Mouse (Mus musculus) CH12.LX (cell line): Measurements from ENCODE around the gene Fgfr2. TPM values are rescaled to one million over a fixed set of nuclear protein-coding genes. Genes with fewer than 3 reads are reported as not detected.

Experiments used
- DNase-seq: peaks from one replicate; pipeline ENCODE4 v3.0.0-alpha.2; 2013; ENCODE audit errors: extremely low read depth
- H3K27ac ChIP-seq: 2 replicates; pipeline ENCODE4 v1.5.1; 2012; ENCODE audit warnings: low read depth, mild to moderate bottlenecking, control low read depth, moderate library complexity; ENCODE audit not compliant: insufficient read depth
- H3K27me3 ChIP-seq: replicated peaks from 2 replicates; pipeline ENCODE3; 2012; ENCODE audit warnings: inconsistent platforms
- H3K36me3 ChIP-seq, 2 experiments: replicated peaks in 1 of 2; 2 replicates each; pipeline versions ENCODE3 to v1.6.1; 2012; ENCODE audit warnings: inconsistent platforms in 1 of 2, low read length in 1 of 2, mild to moderate bottlenecking in 1 of 2, mixed read lengths in 1 of 2, moderate library complexity in 1 of 2; ENCODE audit not compliant: control insufficient read depth in 1 of 2, insufficient read depth in 1 of 2
- H3K4me1 ChIP-seq, 2 experiments: 2 replicates each; pipeline ENCODE4 v1.6.1; 2012; ENCODE audit warnings: inconsistent platforms in 1 of 2, moderate library complexity in 1 of 2; ENCODE audit not compliant: insufficient read depth in 2 of 2, control insufficient read depth in 1 of 2
- H3K4me2 ChIP-seq: 2 replicates; pipeline ENCODE4 v1.6.1; 2012; ENCODE audit warnings: low read depth, mild to moderate bottlenecking, control low read depth; ENCODE audit not compliant: poor library complexity, insufficient read depth, severe bottlenecking
- H3K4me3 ChIP-seq, 3 experiments: fragments of 150-350 bp in 1 of 3; sonication (generic) in 1 of 3; replicated peaks in 1 of 3; 2 replicates each; pipeline versions ENCODE3 to v1.5.1; 2011 to 2012; ENCODE audit warnings: low read depth in 2 of 3, low read length in 2 of 3, mild to moderate bottlenecking in 2 of 3, moderate library complexity in 2 of 3, control low read depth in 1 of 3, improper control_type of control experiment in 1 of 3, inconsistent platforms in 1 of 3, mixed read lengths in 1 of 3; ENCODE audit not compliant: poor library complexity in 1 of 3
- H3K79me2 ChIP-seq: replicated peaks from 2 replicates; pipeline ENCODE4 v1.6.1; 2012; ENCODE audit warnings: mild to moderate bottlenecking, moderate library complexity; ENCODE audit not compliant: control insufficient read depth, poor library complexity, insufficient read depth, severe bottlenecking; ENCODE audit errors: extremely low read depth
- H3K9ac ChIP-seq: 2 replicates; pipeline ENCODE4 v1.6.1; 2012; ENCODE audit warnings: low read depth, mild to moderate bottlenecking, control low read depth, moderate library complexity; ENCODE audit not compliant: insufficient read depth
- H3K9me3 ChIP-seq: replicated peaks from 2 replicates; pipeline ENCODE3; 2012; ENCODE audit warnings: low read length, inconsistent platforms, mixed read lengths
- BHLHE40 ChIP-seq: IDR thresholded peaks from 2 replicates; pipeline ENCODE4 v1.6.1; 2011; ENCODE audit warnings: mild to moderate bottlenecking, low read depth, low read length, improper control_type of control experiment
- CHD1 ChIP-seq: IDR thresholded peaks from 2 replicates; pipeline ENCODE4 v1.6.1; 2012; ENCODE audit warnings: low read depth, low read length, improper control_type of control experiment, inconsistent platforms
- CTCF ChIP-seq, 2 experiments: IDR thresholded peaks in 1 of 2; conservative IDR thresholded peaks in 1 of 2; 2 replicates each; pipeline ENCODE4 v1.5.1; 2011 to 2012; ENCODE audit warnings: low read depth in 2 of 2, low read length in 2 of 2, improper control_type of control experiment in 1 of 2, inconsistent platforms in 1 of 2, mild to moderate bottlenecking in 1 of 2, moderate library complexity in 1 of 2
- GABPA ChIP-seq: IDR thresholded peaks from 2 replicates; pipeline ENCODE4 v1.6.1; 2012; ENCODE audit warnings: low read depth, low read length, improper control_type of control experiment, inconsistent platforms; ENCODE audit not compliant: insufficient replicate concordance
- HCFC1 ChIP-seq: IDR thresholded peaks from 2 replicates; pipeline ENCODE4 v1.6.1; 2012; ENCODE audit warnings: low read depth, mild to moderate bottlenecking, inconsistent platforms, low read length, improper control_type of control experiment
- IRF4 ChIP-seq: IDR thresholded peaks from 2 replicates; pipeline ENCODE4 v1.6.1; 2014; ENCODE audit warnings: low read depth, mild to moderate bottlenecking, inconsistent platforms, low read length, improper control_type of control experiment
- JUN ChIP-seq: IDR thresholded peaks from 2 replicates; pipeline ENCODE4 v1.6.1; 2011; ENCODE audit warnings: low read depth, mild to moderate bottlenecking, low read length, improper control_type of control experiment, moderate library complexity; ENCODE audit not compliant: insufficient read depth
- JUND ChIP-seq: conservative IDR thresholded peaks from 2 replicates; pipeline ENCODE4 v1.6.1; 2011; ENCODE audit warnings: low read depth, low read length, improper control_type of control experiment
- KAT2A ChIP-seq: IDR thresholded peaks from 2 replicates; pipeline ENCODE4 v1.6.1; 2012; ENCODE audit warnings: low read length, improper control_type of control experiment, inconsistent platforms; ENCODE audit not compliant: insufficient replicate concordance
- MAZ ChIP-seq: IDR thresholded peaks from 2 replicates; pipeline ENCODE4 v1.6.1; 2012; ENCODE audit warnings: low read depth, mild to moderate bottlenecking, inconsistent platforms, low read length, improper control_type of control experiment, moderate library complexity
- MEF2A ChIP-seq: IDR thresholded peaks from 2 replicates; pipeline ENCODE4 v1.6.1; 2014; ENCODE audit warnings: low read depth, mild to moderate bottlenecking, inconsistent platforms, low read length, improper control_type of control experiment, borderline replicate concordance
- MXI1 ChIP-seq: IDR thresholded peaks from 2 replicates; pipeline ENCODE4 v1.6.1; 2011; ENCODE audit warnings: mild to moderate bottlenecking, low read depth, low read length, improper control_type of control experiment
- MYC ChIP-seq: IDR thresholded peaks from 2 replicates; pipeline ENCODE4 v1.6.1; 2011; ENCODE audit warnings: low read depth, mild to moderate bottlenecking, improper control_type of control experiment, low read length
- NELFE ChIP-seq: IDR thresholded peaks from 2 replicates; pipeline ENCODE4 v1.6.1; 2011; ENCODE audit warnings: low read depth, low read length, improper control_type of control experiment
- POLR2AphosphoS2 ChIP-seq: IDR thresholded peaks from 2 replicates; pipeline ENCODE4 v1.6.1; 2011; ENCODE audit warnings: low read depth, low read length, improper control_type of control experiment
- RAD21 ChIP-seq: IDR thresholded peaks from 2 replicates; pipeline ENCODE4 v1.6.1; 2011; ENCODE audit warnings: low read depth, mild to moderate bottlenecking, low read length, improper control_type of control experiment, moderate library complexity
- RCOR1 ChIP-seq: conservative IDR thresholded peaks from 2 replicates; pipeline ENCODE4 v1.6.1; 2012; ENCODE audit warnings: low read depth, mild to moderate bottlenecking, inconsistent platforms, low read length, improper control_type of control experiment
- SMC3 ChIP-seq: IDR thresholded peaks from 2 replicates; pipeline ENCODE4 v1.6.1; 2011; ENCODE audit warnings: low read depth, low read length, improper control_type of control experiment
- UBTF ChIP-seq: IDR thresholded peaks from 2 replicates; pipeline ENCODE4 v1.6.1; 2012; ENCODE audit warnings: low read depth, mild to moderate bottlenecking, inconsistent platforms, low read length, improper control_type of control experiment, moderate library complexity
- USF1 ChIP-seq: IDR thresholded peaks from 2 replicates; pipeline ENCODE4 v1.6.1; 2014; ENCODE audit warnings: low read depth, mild to moderate bottlenecking, inconsistent platforms, low read length, improper control_type of control experiment
- USF2 ChIP-seq: conservative IDR thresholded peaks from 2 replicates; pipeline ENCODE4 v1.6.1; 2011; ENCODE audit warnings: low read depth, low read length, improper control_type of control experiment
- ZC3H11A ChIP-seq: IDR thresholded peaks from 2 replicates; pipeline ENCODE4 v1.6.1; 2012; ENCODE audit warnings: low read depth, mild to moderate bottlenecking, inconsistent platforms, low read length, improper control_type of control experiment
- ZKSCAN1 ChIP-seq: IDR thresholded peaks from 2 replicates; pipeline ENCODE4 v1.6.1; 2012; ENCODE audit warnings: low read depth, inconsistent platforms, low read length, improper control_type of control experiment, borderline replicate concordance
- ZMIZ1 ChIP-seq: IDR thresholded peaks from 2 replicates; pipeline ENCODE4 v1.6.1; 2012; ENCODE audit warnings: low read depth, mild to moderate bottlenecking, inconsistent platforms, low read length, improper control_type of control experiment
- ZNF384 ChIP-seq: IDR thresholded peaks from 2 replicates; pipeline ENCODE4 v1.6.1; 2012; ENCODE audit warnings: low read depth, low read length, improper control_type of control experiment, inconsistent platforms
- dilution Hi-C: fragments of 300-500 bp; cut with MboI; formaldehyde crosslinking; loops from 2 replicates; pipeline ENCODE4 v1.14.3; 2020; ENCODE audit warnings: low sequenced_read_pairs; ENCODE audit not compliant: extremely low pct_unique_long_range_greater_than_20kb, extremely low pct_ligation_motif_present
- in situ Hi-C: fragments of 300-500 bp; cut with MboI; formaldehyde crosslinking; loops from 3 replicates; pipeline ENCODE4 v1.14.3; 2019; ENCODE audit warnings: low sequenced_read_pairs, low pct_ligation_motif_present, low pct_unique_long_range_greater_than_20kb, mixed read lengths
- polyA plus RNA-seq: library from polyadenylated mRNA; unstranded; fragments of >175 nt; gene quantifications from 2 replicates; pipeline ENCODE4 v1.2.1, GENCODE M21; 2012; ENCODE audit warnings: low read depth; ENCODE audit not compliant: insufficient read length
- total RNA-seq, 2 experiments: library from RNA; depleted of rRNA; stranded (reverse); fragments of 300-350 nt in 1 of 2; fragments of >200 nt in 1 of 2; gene quantifications; 2 replicates each; pipeline ENCODE4 v1.2.3; 2012 to 2014

Fgfr2 gene
- total and polyA plus RNA-seq, 3 experiments: not detected

GRCm38 (mm10) chr7:131670586-131670985, 1452.6 kb downstream of the Fgfr2 start:
- H3K79me2 ChIP-seq: no peaks in the 10 kb centered on the region

GRCm38 (mm10) chr7:131669326-131669725, 1453.8 kb downstream of the Fgfr2 start:
- Histone ChIP-seq H3K27ac (no peak overlapping the region), H3K4me2 (no peak overlapping the region), H3K27me3 (peaks cover 76% of the 10 kb centered on the region), H3K79me2 (no peaks in the 10 kb centered on the region), H3K36me3 (no peaks in the 10 kb centered on the region), H3K4me3 (no peak overlapping the region), H3K9ac (no peak overlapping the region), H3K9me3 (no peaks in the 10 kb centered on the region), H3K4me1 (no peaks in the 10 kb centered on the region)
- in situ Hi-C loops (no loop called here), dilution Hi-C loops (no loop called here)
- TF ChIP-seq HCFC1 (no peak), RAD21 (no peak), JUN (no peak), NELFE (no peak), USF2 (no peak), ZKSCAN1 (no peak), CHD1 (no peak), MEF2A (no peak), MYC (no peak), IRF4 (no peak), JUND (no peak), SMC3 (no peak), USF1 (no peak)
- TF ChIP-seq, all 38 proteins: peak for 0
- DNase-seq: no peak

More at GRCm38 (mm10) chr7:131670586-131670985, 1452.6 kb downstream of the Fgfr2 start:
- no peaks in the 10 kb centered on the region for H3K9me3 ChIP-seq
- peaks cover 73% of the 10 kb centered on the region for H3K27me3 ChIP-seq
- dilution Hi-C loops: no loop called here
- H3K4me1 ChIP-seq: no peaks in the 10 kb centered on the region
- no peak overlapping the region for H3K27ac ChIP-seq
- no peak for DNase-seq
- no peak overlapping the region for H3K4me2 ChIP-seq
- in situ Hi-C loops: no loop called here
- no peak overlapping the region for H3K9ac ChIP-seq
- no peaks in the 10 kb centered on the region for H3K36me3 ChIP-seq
- no peak for TF ChIP-seq BHLHE40
- no peak for TF ChIP-seq POLR2AphosphoS2
- TF ChIP-seq MXI1: no peak
- no peak for TF ChIP-seq ZNF384
- TF ChIP-seq MYC: no peak
- TF ChIP-seq CHD1: no peak
- TF ChIP-seq ZMIZ1: no peak
- no peak for TF ChIP-seq USF1
- no peak for TF ChIP-seq UBTF
- TF ChIP-seq NELFE: no peak
- no peak for TF ChIP-seq RCOR1
- no peak for TF ChIP-seq MEF2A
- no peak for TF ChIP-seq GABPA
- no peak for TF ChIP-seq RAD21
- no peak for TF ChIP-seq ZC3H11A
- no peak for TF ChIP-seq CTCF (conservative IDR thresholded peaks at IDR 0.05 in 1 of 2, IDR thresholded peaks at IDR 0.05 in 1 of 2; ENCODE audit: low read depth in 2 of 2, low read length in 2 of 2)
- no peak for TF ChIP-seq HCFC1
- no peak for TF ChIP-seq ZKSCAN1
- TF ChIP-seq KAT2A: no peak
- no peak for TF ChIP-seq MAZ
- no peak overlapping the region for H3K4me3 ChIP-seq
